Mouse (Mus musculus) bone marrow macrophage, adult 2 months (primary cell): ENCODE measurements at regions not wholly inside any gene's neighbourhood (a gene's known extent, or its start where the extent isn't known, plus 50 kb on each side); places are given as distances from the start of the nearest gene placed in this dataset.
A peak's percentile ranks its signal among the peaks of the same experiment; 100 is the strongest.
"Not testable (repeated sequence)": the region's sequence is repeated elsewhere in the genome, so short reads cannot be mapped to it uniquely, and the experiment has no call there.

ENCODE experiments used
- H3K27ac ChIP-seq: 2 replicates; pipeline ENCODE4 v1.5.1; 2012; ENCODE audit warnings: low read depth, low read length; ENCODE audit not compliant: insufficient read depth
- H3K4me1 ChIP-seq: 2 replicates; pipeline ENCODE4 v1.6.1; 2012; ENCODE audit warnings: low read length; ENCODE audit not compliant: control insufficient read depth, insufficient read depth
- H3K4me3 ChIP-seq: 2 replicates; pipeline ENCODE4 v1.5.1; 2012; ENCODE audit warnings: mild to moderate bottlenecking, low read length, moderate library complexity; ENCODE audit not compliant: insufficient read depth
- CTCF ChIP-seq: IDR thresholded peaks from 2 replicates; pipeline ENCODE4 v1.5.1; 2012; ENCODE audit warnings: low read depth, mild to moderate bottlenecking, low read length, moderate library complexity
- POLR2A ChIP-seq: IDR thresholded peaks from 2 replicates; pipeline ENCODE4 v1.6.1; 2012; ENCODE audit warnings: mild to moderate bottlenecking, low read depth, low read length, borderline replicate concordance

- Histone ChIP-seq H3K27ac (no peak overlapping the region), H3K4me3 (no peak overlapping the region), H3K4me1 (peaks cover 12% of the 10 kb centered on the region)
- TF ChIP-seq POLR2A (no peak), CTCF (no peak)
Measured at GRCm38 (mm10) chr16:93319581-93319980, 284.3 kb downstream of the Setd4 start.

- Histone ChIP-seq H3K27ac (no peak overlapping the region), H3K4me3 (no peak overlapping the region), H3K4me1 (no peaks in the 10 kb centered on the region)
- no peak for TF ChIP-seq POLR2A
- TF ChIP-seq CTCF = no peak
Measured at GRCm38 (mm10) chr16:93311644-93312043, 292.2 kb downstream of the Setd4 start.

GRCm38 (mm10) chr16:93308666-93309360, 295.1 kb downstream of the Setd4 start:
- Histone ChIP-seq H3K4me1 (no peaks in the 10 kb centered on the region), H3K4me3 (no peak overlapping the region), H3K27ac (no peak overlapping the region)
- TF ChIP-seq CTCF (no peak), POLR2A (no peak)

DNA sequence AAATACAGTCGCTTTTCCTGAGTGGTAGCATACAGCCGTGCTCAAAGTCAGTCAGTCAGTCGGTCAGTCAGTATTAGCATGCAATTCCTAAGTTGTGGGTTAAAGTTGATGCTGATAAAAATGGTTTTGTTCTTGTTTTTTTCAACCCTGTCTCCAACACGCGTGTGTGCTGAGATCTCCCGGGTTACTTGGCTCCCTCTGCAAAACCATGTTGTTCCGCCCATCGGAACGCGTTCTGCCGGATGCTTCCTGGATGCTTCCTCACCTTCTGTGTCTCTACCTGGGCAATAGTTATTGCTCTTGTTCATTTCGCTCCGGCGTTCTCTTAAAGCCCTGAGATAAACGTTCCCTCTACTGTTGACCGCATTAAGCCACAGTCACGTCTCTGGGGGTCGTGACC, 296.9 kb downstream of the Setd4 start:
- H3K4me1 ChIP-seq = no peaks in the 10 kb centered on the region
- no peak overlapping the region for H3K27ac ChIP-seq
- H3K4me3 ChIP-seq = no peak overlapping the region
- TF ChIP-seq POLR2A = no peak
- TF ChIP-seq CTCF = no peak

DNA sequence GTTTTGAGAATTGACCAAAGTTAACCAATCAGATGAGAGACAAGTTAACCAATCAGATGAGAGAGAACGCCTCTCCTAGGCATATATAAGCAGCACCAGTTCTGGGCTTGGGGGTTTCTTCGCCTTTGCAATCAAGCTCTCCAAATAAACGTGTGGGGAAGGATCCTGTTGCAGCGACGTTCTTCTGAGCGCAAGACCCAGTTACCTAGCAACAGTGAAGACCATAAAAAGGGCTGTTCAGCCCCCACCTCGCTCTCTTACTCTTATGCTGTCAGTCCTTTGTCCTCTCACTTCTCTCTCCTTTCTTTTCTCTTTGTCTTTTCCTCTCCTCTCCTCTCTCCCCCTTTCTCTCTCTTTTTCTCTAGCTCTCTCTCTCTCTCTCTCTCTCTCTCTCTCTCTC, 297.7 kb downstream of the Setd4 start:
- not testable (repeated sequence) for H3K27ac ChIP-seq, H3K4me3 ChIP-seq, H3K4me1 ChIP-seq

DNA sequence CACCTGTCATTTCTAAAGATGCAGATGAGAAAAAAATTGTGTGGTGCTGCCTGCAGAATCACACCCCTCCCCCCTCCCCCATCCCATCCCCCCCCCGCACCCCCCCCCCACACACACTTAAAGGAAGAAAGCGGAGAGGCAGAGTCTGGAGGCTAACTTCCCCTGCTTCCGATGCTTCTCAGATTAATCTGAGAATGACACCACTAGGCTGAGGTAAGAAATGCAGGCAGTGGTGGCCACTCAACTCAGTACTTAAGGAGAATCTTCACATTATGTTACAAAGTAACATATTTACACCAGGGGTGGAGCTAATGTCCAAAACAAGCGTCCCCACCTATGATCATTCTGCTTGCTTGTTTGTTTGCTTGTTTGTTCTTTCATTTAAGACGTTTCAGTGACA, 309.4 kb downstream of the Setd4 start:
- TF ChIP-seq CTCF (no peak), POLR2A (no peak)
- Histone ChIP-seq H3K4me3 (no peak overlapping the region), H3K27ac (no peak overlapping the region), H3K4me1 (peaks cover 3% of the 10 kb centered on the region; the same call in 1 of the 2 replicates)

GRCm38 (mm10) chr16:93292965-93293653, 310.8 kb downstream of the Setd4 start:
- Histone ChIP-seq H3K4me1 (peaks cover 3% of the 10 kb centered on the region; the same call in 1 of the 2 replicates), H3K4me3 (no peak overlapping the region), H3K27ac (no peak overlapping the region)
- TF ChIP-seq CTCF (peak; percentile 71), POLR2A (no peak)

DNA sequence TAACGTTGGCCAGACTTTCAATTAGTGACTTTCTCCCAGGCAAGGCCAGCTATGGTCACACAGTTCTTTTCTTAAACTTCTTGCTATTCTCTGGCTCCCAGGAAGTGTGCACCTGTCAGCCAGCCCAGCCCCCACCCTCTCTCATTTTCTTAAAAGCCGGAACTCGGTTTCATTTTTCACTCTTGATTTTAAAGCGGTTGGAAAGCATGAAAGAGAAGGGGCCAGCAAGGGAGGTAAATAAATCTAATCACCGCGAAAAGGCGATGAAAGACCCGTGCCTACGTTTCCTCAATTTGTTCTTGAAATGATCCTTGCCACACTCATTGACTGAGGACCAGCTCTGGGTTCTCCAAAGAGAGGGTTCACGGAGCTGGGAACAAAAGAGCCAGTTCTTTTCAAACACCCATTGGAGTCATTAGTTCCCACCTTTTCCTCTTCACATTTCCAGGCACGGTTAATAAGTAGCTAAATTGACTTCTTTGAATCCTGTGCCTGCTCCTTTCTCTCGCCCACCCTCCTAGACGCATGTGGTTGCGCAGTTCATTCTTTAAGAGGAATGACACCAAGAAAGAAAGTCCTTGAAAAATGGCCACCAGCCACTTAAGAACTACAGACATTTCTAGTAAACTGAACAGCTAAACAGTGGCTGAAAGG, 311.6 kb downstream of the Setd4 start:
- TF ChIP-seq POLR2A = no peak
- TF ChIP-seq CTCF = no peak
- H3K27ac ChIP-seq = no peak overlapping the region
- peaks cover 6% of the 10 kb centered on the region; the same call in 1 of the 2 replicates for H3K4me1 ChIP-seq
- no peak overlapping the region for H3K4me3 ChIP-seq

DNA sequence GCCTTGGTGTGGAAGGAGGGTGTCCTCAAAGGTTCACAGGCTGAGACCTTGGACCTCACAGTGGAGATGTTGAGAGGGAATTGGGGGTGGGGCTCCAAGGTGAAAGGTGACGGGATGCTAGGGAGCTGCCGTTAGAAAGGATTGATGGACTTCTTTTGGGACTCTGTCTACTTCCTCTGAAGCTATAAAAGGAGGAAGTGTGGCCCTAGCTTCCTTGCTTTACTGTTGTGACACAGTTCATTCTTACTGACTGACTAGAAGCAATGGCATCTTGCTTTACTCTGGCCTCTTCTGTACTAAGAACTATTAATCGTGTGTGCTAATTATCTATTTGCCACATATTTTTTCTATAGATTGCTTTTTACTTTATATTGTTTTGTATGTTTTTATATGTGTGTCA, 315.8 kb downstream of the Setd4 start:
- TF ChIP-seq CTCF = no peak
- no peak for TF ChIP-seq POLR2A
- Histone ChIP-seq H3K4me3 (no peak overlapping the region), H3K4me1 (peaks cover 3% of the 10 kb centered on the region; the same call in 1 of the 2 replicates), H3K27ac (no peak overlapping the region)

- Histone ChIP-seq H3K4me1 (peaks cover 3% of the 10 kb centered on the region; the same call in 1 of the 2 replicates), H3K4me3 (no peak overlapping the region), H3K27ac (no peak overlapping the region)
- TF ChIP-seq POLR2A = no peak
- no peak for TF ChIP-seq CTCF
Measured at GRCm38 (mm10) chr16:93287520-93287919, 316.3 kb downstream of the Setd4 start.
